8 mouse cellular contexts compared by ENCODE assay signal in the genomic region with DNA sequence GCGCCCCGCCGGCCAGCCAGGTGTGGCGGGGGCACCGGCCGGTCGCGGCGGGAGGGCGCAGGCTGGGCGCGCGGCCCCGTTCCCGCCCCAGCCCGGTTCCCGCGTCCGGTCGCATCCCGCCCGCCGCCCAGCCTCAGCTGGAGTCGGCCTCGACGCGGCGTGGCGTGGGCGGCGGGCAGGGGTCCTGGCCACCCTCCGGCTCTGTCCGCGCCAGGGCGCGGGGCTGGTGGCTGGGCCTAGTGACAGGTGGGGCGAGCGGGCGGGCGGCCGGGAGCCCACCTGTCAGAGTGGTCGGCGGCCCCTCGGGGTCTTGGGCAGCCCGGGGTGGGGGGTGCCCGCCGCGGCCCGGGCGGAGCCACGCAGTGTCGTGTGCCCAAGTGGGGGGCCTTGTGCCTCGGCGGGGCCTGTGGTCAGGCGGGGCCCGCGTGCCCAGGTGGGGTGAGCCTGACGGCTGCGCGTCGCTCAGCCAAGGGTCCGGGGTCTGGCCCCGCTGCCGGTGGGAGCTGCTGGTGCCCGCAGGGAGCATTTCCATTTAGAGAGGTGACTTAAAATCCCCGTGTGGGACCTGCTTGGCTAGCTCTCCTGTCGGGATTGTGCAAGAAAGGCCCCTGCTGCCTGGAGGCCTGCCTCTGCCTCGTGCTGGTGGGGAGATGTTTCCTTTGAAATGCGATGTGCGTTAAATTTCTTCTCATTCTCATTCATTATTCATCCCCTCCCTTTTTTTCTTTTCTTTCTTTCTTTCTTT. TPM values are rescaled to one million over a fixed set of nuclear protein-coding genes. Genes with fewer than 3 reads are reported as not detected.
DNase-seq lines count a peak whose midpoint lies in the region; ATAC-seq and TF ChIP-seq lines count a peak whose summit lies in the region.

No protein-coding gene starts in this region.

- no peaks in the 10 kb centered on the region for H3K27me3 ChIP-seq in forebrain, embryonic 16.5 days (replicated peaks; ENCODE audit: control insufficient read depth, insufficient read depth, low read length)
- H3K27me3 ChIP-seq in hindbrain, postnatal 0 days (ENCODE audit: insufficient read depth, low read length) = no peaks in the 10 kb centered on the region
- no peaks in the 10 kb centered on the region for H3K27me3 ChIP-seq in liver, embryonic 13.5 days
- H3K27me3 ChIP-seq in neural tube, embryonic 12.5 days (replicated peaks) = no peaks in the 10 kb centered on the region

- peak overlapping the region; percentile 81 for H3K4me2 ChIP-seq in forebrain, embryonic 16.5 days (ENCODE audit: low read length)
- H3K4me2 ChIP-seq in hindbrain, postnatal 0 days (ENCODE audit: low read depth, low read length) = peak overlapping the region; percentile 78
- peak overlapping the region; percentile 96 for H3K4me2 ChIP-seq in liver, embryonic 13.5 days
- H3K4me2 ChIP-seq in neural tube, embryonic 12.5 days (replicated peaks) = peak overlapping the region; percentile 92

- DNase-seq in left cerebral cortex, postnatal 36 days (ENCODE audit: low spot score in 2 of 2) = peak; percentile 35 to 37
- no peak for DNase-seq in left cerebral cortex, adult 9 months (ENCODE audit: low spot score in 2 of 2)
- DNase-seq in hindbrain, postnatal 0 days (ENCODE audit: low spot score) = peak; percentile 33
- DNase-seq in liver, embryonic 13.5 days = no peak
- DNase-seq in thymus, postnatal 36 days = peak; percentile 37 to 64

- H3K36me3 ChIP-seq in forebrain, embryonic 16.5 days (ENCODE audit: control insufficient read depth, insufficient read depth) = peaks cover 9% of the 10 kb centered on the region
- peaks cover 14% of the 10 kb centered on the region; the same call in 1 of the 2 replicates for H3K36me3 ChIP-seq in hindbrain, postnatal 0 days (ENCODE audit: insufficient read depth, low read length)
- H3K36me3 ChIP-seq in liver, embryonic 13.5 days = peaks cover 42% of the 10 kb centered on the region
- peaks cover 38% of the 10 kb centered on the region for H3K36me3 ChIP-seq in neural tube, embryonic 12.5 days

- peak overlapping the region; percentile 42 for H3K27ac ChIP-seq in bone marrow macrophage, adult 2 months (ENCODE audit: insufficient read depth, low read depth, low read length)
- H3K27ac ChIP-seq in forebrain, embryonic 16.5 days (ENCODE audit: low read length) = peak overlapping the region; percentile 54
- H3K27ac ChIP-seq in hindbrain, postnatal 0 days = peak overlapping the region; percentile 83
- H3K27ac ChIP-seq in liver, embryonic 13.5 days = peak overlapping the region; percentile 88
- no peak overlapping the region; the same call in 1 of the 2 replicates for H3K27ac ChIP-seq in neural tube, embryonic 12.5 days

- no peaks in the 10 kb centered on the region for H3K9me3 ChIP-seq in forebrain, embryonic 16.5 days (ENCODE audit: control insufficient read depth, low read length)
- no peaks in the 10 kb centered on the region for H3K9me3 ChIP-seq in hindbrain, postnatal 0 days (ENCODE audit: low read length)
- H3K9me3 ChIP-seq in liver, embryonic 13.5 days (replicated peaks) = no peaks in the 10 kb centered on the region
- no peaks in the 10 kb centered on the region for H3K9me3 ChIP-seq in neural tube, embryonic 12.5 days

- TF ChIP-seq POLR2A in bone marrow macrophage, adult 2 months (IDR thresholded peaks at IDR 0.05; ENCODE audit: borderline replicate concordance, low read depth, low read length) = no peak

- peak; percentile 37 for ATAC-seq in forebrain, embryonic 16.5 days
- peak; percentile 61 for ATAC-seq in hindbrain, postnatal 0 days
- peak; percentile 54 for ATAC-seq in liver, embryonic 13.5 days (ENCODE audit: low read depth)
- peak; percentile 68 for ATAC-seq in neural tube, embryonic 12.5 days (ENCODE audit: low FRiP score, low read depth)

- H3K9ac ChIP-seq in forebrain, embryonic 16.5 days (replicated peaks; ENCODE audit: low read depth, low read length) = peak overlapping the region; percentile 89
- H3K9ac ChIP-seq in hindbrain, postnatal 0 days (replicated peaks; ENCODE audit: low read length) = peak overlapping the region; percentile 95
- peak overlapping the region; percentile 100 for H3K9ac ChIP-seq in liver, embryonic 13.5 days
- H3K9ac ChIP-seq in neural tube, embryonic 12.5 days = peak overlapping the region; percentile 98

- under 1% methylated on average over 56 of the region's 70 CpGs for WGBS in forebrain, embryonic 16.5 days
- 1% methylated on average over 54 of the region's 70 CpGs for WGBS in hindbrain, postnatal 0 days
- under 1% methylated on average over 67 of the region's 70 CpGs for WGBS in liver, embryonic 13.5 days (ENCODE audit: insufficient replicate concordance)
- WGBS in neural tube, embryonic 12.5 days = under 1% methylated on average over 57 of the region's 70 CpGs

- intact Hi-C loops in left cerebral cortex, postnatal 36 days (cut with DNase I) = loop anchor here (2.0 kb wide), 1 partner anchor 50 kb away; the partner anchor contains the start of genes Dcun1d2 and Tmco3

- H3K4me3 ChIP-seq in bone marrow macrophage, adult 2 months (ENCODE audit: insufficient read depth, low read length) = peak overlapping the region; percentile 83
- H3K4me3 ChIP-seq in forebrain, embryonic 16.5 days (replicated peaks; ENCODE audit: low read length) = peak overlapping the region; percentile 62
- peak overlapping the region; percentile 84 for H3K4me3 ChIP-seq in hindbrain, postnatal 0 days (ENCODE audit: low read length)
- H3K4me3 ChIP-seq in liver, embryonic 13.5 days (replicated peaks) = peak overlapping the region; percentile 94
- peak overlapping the region; percentile 100 for H3K4me3 ChIP-seq in neural tube, embryonic 12.5 days

- no peak for TF ChIP-seq CTCF in bone marrow macrophage, adult 2 months (IDR thresholded peaks at IDR 0.05; ENCODE audit: low read depth, low read length)
- TF ChIP-seq CTCF in hindbrain, postnatal 0 days (IDR thresholded peaks at IDR 0.05; ENCODE audit: low read depth) = no peak

- peaks cover 21% of the 10 kb centered on the region for H3K4me1 ChIP-seq in bone marrow macrophage, adult 2 months (ENCODE audit: control insufficient read depth, insufficient read depth, low read length)
- H3K4me1 ChIP-seq in forebrain, embryonic 16.5 days (replicated peaks; ENCODE audit: control insufficient read depth, insufficient read depth, low read length) = peaks cover 21% of the 10 kb centered on the region
- H3K4me1 ChIP-seq in hindbrain, postnatal 0 days (ENCODE audit: insufficient read depth, low read length) = no peaks in the 10 kb centered on the region
- peaks cover 57% of the 10 kb centered on the region for H3K4me1 ChIP-seq in liver, embryonic 13.5 days (replicated peaks)
- H3K4me1 ChIP-seq in neural tube, embryonic 12.5 days = peaks cover 16% of the 10 kb centered on the region

RNA-seq across cellular contexts. Expression of gene Tfdp1, which starts 0.5 kb away (rescaled TPM):
- 10 to 100 TPM; 55.8 to 69.5 TPM for total RNA-seq in left cerebral cortex, postnatal 36 days (2021)
- 50.0 and 52.0 TPM in 2 replicates for polyA plus RNA-seq in bone marrow macrophage, adult 2 months (2012; ENCODE audit: insufficient read depth, insufficient read length, missing spikeins)
- polyA plus RNA-seq in forebrain, embryonic 16.5 days (2015; fragmentation: Nextera tagmentation; extraction: Ambion mirVana) = 130 and 151 TPM in 2 replicates
- 66.3 and 74.1 TPM in 2 replicates for total RNA-seq in hindbrain, postnatal 0 days (2014; rRNA removed)
- 85.1 and 86.2 TPM in 2 replicates for polyA plus RNA-seq in hindbrain, postnatal 0 days (2015; fragmentation: Nextera tagmentation; extraction: Ambion mirVana)
- polyA plus RNA-seq in liver, embryonic 13.5 days (2015; fragmentation: Nextera tagmentation; extraction: Ambion mirVana) = 124 and 150 TPM in 2 replicates
- polyA plus RNA-seq in neural tube, embryonic 12.5 days (2016; fragmentation: Nextera tagmentation; extraction: Ambion mirVana) = 148 and 152 TPM in 2 replicates

RNA-seq across cellular contexts. Expression of gene Tmco3, which starts 51.1 kb away (rescaled TPM):
- total RNA-seq in left cerebral cortex, postnatal 36 days (2021) = 10 to 100 TPM; 49.8 to 50.7 TPM
- polyA plus RNA-seq in bone marrow macrophage, adult 2 months (2012; ENCODE audit: insufficient read depth, insufficient read length, missing spikeins) = 36.8 and 41.8 TPM in 2 replicates
- 49.1 and 53.2 TPM in 2 replicates for polyA plus RNA-seq in forebrain, embryonic 16.5 days (2015; fragmentation: Nextera tagmentation; extraction: Ambion mirVana)
- total RNA-seq in hindbrain, postnatal 0 days (2014; rRNA removed) = 30.9 and 31.3 TPM in 2 replicates
- 31.8 and 33.5 TPM in 2 replicates for polyA plus RNA-seq in hindbrain, postnatal 0 days (2015; fragmentation: Nextera tagmentation; extraction: Ambion mirVana)
- polyA plus RNA-seq in liver, embryonic 13.5 days (2015; fragmentation: Nextera tagmentation; extraction: Ambion mirVana) = 5.2 and 7.2 TPM in 2 replicates
- 45.8 and 51.5 TPM in 2 replicates for polyA plus RNA-seq in neural tube, embryonic 12.5 days (2016; fragmentation: Nextera tagmentation; extraction: Ambion mirVana)

RNA-seq across cellular contexts. Expression of gene Dcun1d2, which starts 51.1 kb away (rescaled TPM):
- total RNA-seq in left cerebral cortex, postnatal 36 days (2021) = 10 to 100 TPM; 37.0 to 38.4 TPM
- 15.4 and 16.2 TPM in 2 replicates for polyA plus RNA-seq in bone marrow macrophage, adult 2 months (2012; ENCODE audit: insufficient read depth, insufficient read length, missing spikeins)
- 40.8 TPM in 2 replicates for polyA plus RNA-seq in forebrain, embryonic 16.5 days (2015; fragmentation: Nextera tagmentation; extraction: Ambion mirVana)
- total RNA-seq in hindbrain, postnatal 0 days (2014; rRNA removed) = 27.3 and 33.8 TPM in 2 replicates
- 24.9 and 25.1 TPM in 2 replicates for polyA plus RNA-seq in hindbrain, postnatal 0 days (2015; fragmentation: Nextera tagmentation; extraction: Ambion mirVana)
- 11.1 and 12.6 TPM in 2 replicates for polyA plus RNA-seq in liver, embryonic 13.5 days (2015; fragmentation: Nextera tagmentation; extraction: Ambion mirVana)
- polyA plus RNA-seq in neural tube, embryonic 12.5 days (2016; fragmentation: Nextera tagmentation; extraction: Ambion mirVana) = 33.1 and 34.4 TPM in 2 replicates

RNA-seq across cellular contexts. Expression of gene Atp4b, which starts 57.6 kb away (rescaled TPM):
- total RNA-seq in left cerebral cortex, postnatal 36 days (2021) = not detected
- polyA plus RNA-seq in bone marrow macrophage, adult 2 months (2012; ENCODE audit: insufficient read depth, insufficient read length, missing spikeins) = not detected in 2 replicates
- polyA plus RNA-seq in forebrain, embryonic 16.5 days (2015; fragmentation: Nextera tagmentation; extraction: Ambion mirVana) = not detected in 2 replicates
- not detected in 2 replicates for total RNA-seq in hindbrain, postnatal 0 days (2014; rRNA removed)
- polyA plus RNA-seq in hindbrain, postnatal 0 days (2015; fragmentation: Nextera tagmentation; extraction: Ambion mirVana) = not detected in 2 replicates
- not detected in 2 replicates for polyA plus RNA-seq in liver, embryonic 13.5 days (2015; fragmentation: Nextera tagmentation; extraction: Ambion mirVana)
- polyA plus RNA-seq in neural tube, embryonic 12.5 days (2016; fragmentation: Nextera tagmentation; extraction: Ambion mirVana) = not detected in 2 replicates

Comparison
In these comparisons a context has a peak if more than half of its experiments do, and no peak if none do; other contexts are left out.
1. DNase-seq: peak in left cerebral cortex, postnatal 36 days (2 of 2), hindbrain, postnatal 0 days (single experiment) and thymus, postnatal 36 days (2 of 2); none in left cerebral cortex, adult 9 months (0 of 2) and liver, embryonic 13.5 days (single experiment).
2. Peak in every context shown above with its lines, with median percentiles within 50 percentile points of each other: H3K4me3 ChIP-seq, ATAC-seq, H3K4me2 ChIP-seq and H3K9ac ChIP-seq.